Mouse (Mus musculus) left cerebral cortex, adult 8-10 months (tissue): ENCODE measurements at regions not wholly inside any gene's neighbourhood (a gene's known extent, or its start where the extent isn't known, plus 50 kb on each side); places are given as distances from the start of the nearest gene placed in this dataset.
"Not testable (repeated sequence)": the region's sequence is repeated elsewhere in the genome, so short reads cannot be mapped to it uniquely, and the experiment has no call there.

Source experiments
- DNase-seq, 2 experiments: peaks; one replicate each; pipeline ENCODE4 v3.0.0; 2022; ENCODE audit warnings: low spot score in 2 of 2

- DNase-seq, result no peak
These were observed 121.6 kb upstream of the Cst10 start for GRCm38 (mm10) chr2:149283274-149283673.

- no peak for DNase-seq
These were observed 120.7 kb upstream of the Cst10 start for GRCm38 (mm10) chr2:149284199-149284598.

GRCm38 (mm10) chr2:149296936-149297335 lies 107.9 kb upstream of the Cst10 start:
- not testable (repeated sequence) for DNase-seq

GRCm38 (mm10) chr2:149305553-149305952 lies 99.3 kb upstream of the Cst10 start:
- no peak for DNase-seq

GRCm38 (mm10) chr2:149350239-149350811 lies 54.5 kb upstream of the Cst10 start:
- peak; percentile 6 for DNase-seq
